Mouse (Mus musculus) kidney, embryonic 15.5 days (tissue): Measurements from ENCODE around the gene Rab25. TPM values are rescaled to one million over a fixed set of nuclear protein-coding genes. Genes with fewer than 3 reads are reported as not detected.

Source experiments
- ATAC-seq: fragments of 200-750 bp; cut with Nextera tagmentation; replicated peaks from 2 replicates; pipeline ENCODE4 v1.8.0; 2017; ENCODE audit warnings: moderate TSS enrichment; ENCODE audit not compliant: low FRiP score
- H3K27ac ChIP-seq: fragments of 300-500 bp; sonication (generic); 2 replicates; pipeline ENCODE4 v1.5.1; 2015; ENCODE audit warnings: mild to moderate bottlenecking, inconsistent platforms
- H3K27me3 ChIP-seq: fragments of 300-500 bp; sonication (generic); 2 replicates; pipeline ENCODE4 v1.6.1; 2015; ENCODE audit warnings: inconsistent platforms
- H3K36me3 ChIP-seq: fragments of 300-500 bp; sonication (generic); 2 replicates; pipeline ENCODE4 v1.6.1; 2015; ENCODE audit warnings: inconsistent platforms
- H3K4me1 ChIP-seq: fragments of 300-500 bp; sonication (generic); 2 replicates; pipeline ENCODE4 v1.6.1; 2015; ENCODE audit warnings: inconsistent platforms
- H3K4me2 ChIP-seq: fragments of 300-500 bp; sonication (generic); 2 replicates; pipeline ENCODE4 v1.6.1; 2015; ENCODE audit warnings: moderate library complexity, mild to moderate bottlenecking, inconsistent platforms
- H3K4me3 ChIP-seq: fragments of 300-500 bp; sonication (generic); replicated peaks from 2 replicates; pipeline ENCODE4 v1.5.1; 2015; ENCODE audit warnings: mild to moderate bottlenecking, inconsistent platforms
- H3K9ac ChIP-seq: fragments of 300-500 bp; sonication (generic); 2 replicates; pipeline ENCODE4 v1.6.1; 2015; ENCODE audit warnings: mild to moderate bottlenecking, inconsistent platforms
- H3K9me3 ChIP-seq: fragments of 300-500 bp; sonication (generic); replicated peaks from 2 replicates; pipeline ENCODE4 v1.6.1; 2016; ENCODE audit warnings: inconsistent platforms
- WGBS: fragments of 180-500 bp; shearing (Covaris S2); methylation state at CpG from one replicate; pipeline ENCODE4 v1.1.7; 2015; ENCODE audit warnings: mixed read lengths; 5-methylcytosine and 5-hydroxymethylcytosine counted together
- polyA plus RNA-seq: library from polyadenylated mRNA; unstranded; fragments of >200 nt; fragmentation: Nextera tagmentation; extraction: Ambion mirVana; gene quantifications from 2 replicates; pipeline ENCODE4 v1.2.1, GENCODE M21; 2015

The Rab25 gene
- polyA plus RNA-seq, 1 experiment from 2014 or later = 15.1 TPM

GRCm38 (mm10) chr3:88514231-88515094 is 33.6 kb downstream of the Rab25 start:
- no peak for ATAC-seq
- 76% methylated on average over 10 of the region's 10 CpGs for WGBS

GRCm38 (mm10) chr3:88513546-88514115 is 34.5 kb downstream of the Rab25 start:
- H3K9me3 ChIP-seq = no peaks in the 10 kb centered on the region
- 70% methylated on average over 7 of the region's 7 CpGs for WGBS
- no peaks in the 10 kb centered on the region for H3K36me3 ChIP-seq
- no peak for ATAC-seq
- no peaks in the 10 kb centered on the region for H3K27me3 ChIP-seq
- H3K4me1 ChIP-seq = peaks cover 55% of the 10 kb centered on the region
- no peak overlapping the region for H3K9ac ChIP-seq
- H3K4me3 ChIP-seq = no peak overlapping the region
- 0 out of 2 replicates have a peak overlapping the region, but pooled peaks have one; percentile 19 for H3K27ac ChIP-seq
- H3K4me2 ChIP-seq = no peak overlapping the region

More at GRCm38 (mm10) chr3:88514231-88515094, 33.6 kb downstream of the Rab25 start:
- peaks cover 51% of the 10 kb centered on the region for H3K4me1 ChIP-seq
- H3K4me3 ChIP-seq = no peak overlapping the region
- H3K36me3 ChIP-seq = no peaks in the 10 kb centered on the region
- no peaks in the 10 kb centered on the region for H3K9me3 ChIP-seq
- no peak overlapping the region for H3K27ac ChIP-seq
- no peaks in the 10 kb centered on the region for H3K27me3 ChIP-seq
- H3K9ac ChIP-seq = no peak overlapping the region
- H3K4me2 ChIP-seq = no peak overlapping the region

GRCm38 (mm10) chr3:88512896-88513545 is 35.1 kb downstream of the Rab25 start:
- H3K27me3 ChIP-seq = no peaks in the 10 kb centered on the region
- ATAC-seq = no peak
- 45% methylated on average over 14 of the region's 15 CpGs for WGBS
- no peak overlapping the region for H3K4me2 ChIP-seq
- peaks cover 55% of the 10 kb centered on the region for H3K4me1 ChIP-seq
- 0 out of 2 replicates have a peak overlapping the region, but pooled peaks have one; percentile 23 for H3K9ac ChIP-seq
- 0 out of 2 replicates have a peak overlapping the region, but pooled peaks have one; percentile 19 for H3K27ac ChIP-seq
- H3K9me3 ChIP-seq = no peaks in the 10 kb centered on the region
- no peaks in the 10 kb centered on the region for H3K36me3 ChIP-seq
- H3K4me3 ChIP-seq = no peak overlapping the region

GRCm38 (mm10) chr3:88512141-88512895 is 35.8 kb downstream of the Rab25 start:
- H3K27me3 ChIP-seq = no peaks in the 10 kb centered on the region
- no peak for ATAC-seq
- 0 out of 2 replicates have a peak overlapping the region, but pooled peaks have one; percentile 23 for H3K9ac ChIP-seq
- peak overlapping the region; percentile 48; the same call in 1 of the 2 replicates for H3K27ac ChIP-seq
- no peaks in the 10 kb centered on the region for H3K9me3 ChIP-seq
- peaks cover 55% of the 10 kb centered on the region for H3K4me1 ChIP-seq
- no peak overlapping the region for H3K4me2 ChIP-seq
- H3K36me3 ChIP-seq = no peaks in the 10 kb centered on the region
- WGBS = 50% methylated on average over 6 of the region's 6 CpGs
- H3K4me3 ChIP-seq = no peak overlapping the region

GRCm38 (mm10) chr3:88511559-88511958 is 36.5 kb downstream of the Rab25 start:
- H3K4me2 ChIP-seq = no peak overlapping the region
- peaks cover 59% of the 10 kb centered on the region for H3K4me1 ChIP-seq
- 31% methylated on average over 4 of the region's 4 CpGs for WGBS
- ATAC-seq = no peak
- no peaks in the 10 kb centered on the region for H3K9me3 ChIP-seq
- H3K36me3 ChIP-seq = no peaks in the 10 kb centered on the region
- no peak overlapping the region for H3K9ac ChIP-seq
- no peak overlapping the region for H3K4me3 ChIP-seq
- no peaks in the 10 kb centered on the region for H3K27me3 ChIP-seq
- 0 out of 2 replicates have a peak overlapping the region, but pooled peaks have one; percentile 48 for H3K27ac ChIP-seq

- Histone ChIP-seq H3K27ac (peak overlapping the region; percentile 92), H3K4me3 (peak overlapping the region; percentile 48), H3K4me2 (peak overlapping the region; percentile 71), H3K9me3 (no peaks in the 10 kb centered on the region), H3K4me1 (peaks cover 63% of the 10 kb centered on the region), H3K36me3 (no peaks in the 10 kb centered on the region), H3K9ac (peak overlapping the region; percentile 12), H3K27me3 (no peaks in the 10 kb centered on the region)
- WGBS = 43% methylated on average over 13 of the region's 13 CpGs
- ATAC-seq = 0 out of 2 replicates have a peak, but pooled peaks have one; percentile 0
Observed at GRCm38 (mm10) chr3:88510421-88511289, 37.4 kb downstream of the Rab25 start.

- H3K4me2 ChIP-seq = peak within 1 kb of the TSS; percentile 71
- peak within 1 kb of the TSS; percentile 92 for H3K27ac ChIP-seq
- H3K36me3 ChIP-seq = no peaks in the 10 kb centered on the region
- no peaks in the 10 kb centered on the region for H3K27me3 ChIP-seq
- peak within 1 kb of the TSS; percentile 12 for H3K9ac ChIP-seq
- peaks cover 70% of the 10 kb centered on the region for H3K4me1 ChIP-seq
- H3K9me3 ChIP-seq = no peaks in the 10 kb centered on the region
- 1% methylated on average over 31 of the region's 31 CpGs for WGBS
- H3K4me3 ChIP-seq = peak within 1 kb of the TSS; percentile 48
- peak; percentile 95 for ATAC-seq
Observed at GRCm38 (mm10) chr3:88509692-88510420, 38.2 kb downstream of the Rab25 start, which contains the start of gene Lmna. Gene Lmna (minus strand): TSS chr3:88509956.

GRCm38 (mm10) chr3:88509250-88509649 is 38.9 kb downstream of the Rab25 start:
- H3K36me3 ChIP-seq = no peaks in the 10 kb centered on the region
- 0 out of 2 replicates have a peak, but pooled peaks have one; percentile 2 for ATAC-seq
- H3K4me1 ChIP-seq = peaks cover 68% of the 10 kb centered on the region
- H3K4me3 ChIP-seq = peak overlapping the region; percentile 48
- 52% methylated on average over 3 of the region's 3 CpGs for WGBS
- 0 out of 2 replicates have a peak overlapping the region, but pooled peaks have one; percentile 12 for H3K9ac ChIP-seq
- H3K27me3 ChIP-seq = no peaks in the 10 kb centered on the region
- H3K9me3 ChIP-seq = no peaks in the 10 kb centered on the region
- H3K27ac ChIP-seq = peak overlapping the region; percentile 92
- H3K4me2 ChIP-seq = peak overlapping the region; percentile 71

- Histone ChIP-seq H3K27ac (no peak overlapping the region), H3K27me3 (no peaks in the 10 kb centered on the region), H3K4me1 (peaks cover 69% of the 10 kb centered on the region), H3K4me3 (no peak overlapping the region), H3K9me3 (no peaks in the 10 kb centered on the region), H3K36me3 (no peaks in the 10 kb centered on the region), H3K9ac (no peak overlapping the region), H3K4me2 (no peak overlapping the region)
- ATAC-seq = no peak
- WGBS = 47% methylated on average over 7 of the region's 7 CpGs
Observed at GRCm38 (mm10) chr3:88505765-88506164, 42.3 kb downstream of the Rab25 start.

- Histone ChIP-seq H3K4me3 (no peak overlapping the region), H3K27ac (no peak overlapping the region), H3K27me3 (no peaks in the 10 kb centered on the region), H3K36me3 (no peaks in the 10 kb centered on the region), H3K9me3 (no peaks in the 10 kb centered on the region), H3K9ac (no peak overlapping the region), H3K4me1 (peaks cover 69% of the 10 kb centered on the region), H3K4me2 (no peak overlapping the region)
- 61% methylated on average over 6 of the region's 6 CpGs for WGBS
- no peak for ATAC-seq
Observed at GRCm38 (mm10) chr3:88505081-88505480, 43.0 kb downstream of the Rab25 start.
